Mouse (Mus musculus) brown adipose tissue, adult 24 weeks (tissue): ENCODE measurements around the gene Bcl7a. TPM values are rescaled to one million over a fixed set of nuclear protein-coding genes. Genes with fewer than 3 reads are reported as not detected.

Source experiments
- H3K27ac ChIP-seq: fragments of 200-500 bp; replicated peaks from 2 replicates; pipeline ENCODE4 v1.5.1; 2012; ENCODE audit warnings: low read depth, mild to moderate bottlenecking, low read length
- H3K4me1 ChIP-seq: fragments of 200-500 bp; 2 replicates; pipeline ENCODE4 v1.6.1; 2012; ENCODE audit warnings: low read length, mixed read lengths; ENCODE audit not compliant: control insufficient read depth, insufficient read depth, insufficient read length
- H3K4me3 ChIP-seq: fragments of 200-500 bp; 2 replicates; pipeline ENCODE4 v1.5.1; 2012; ENCODE audit warnings: low read depth, mild to moderate bottlenecking, low read length, moderate library complexity; ENCODE audit not compliant: insufficient read depth
- polyA plus RNA-seq: library from polyadenylated mRNA; stranded (reverse); fragments of >200 nt; gene quantifications from 2 replicates; pipeline ENCODE4 v1.2.4, GENCODE M21; 2012; ENCODE audit not compliant: missing spikeins, insufficient read depth, insufficient read length

The Bcl7a gene
- polyA plus RNA-seq, 1 experiment: 9.8 TPM

- Histone ChIP-seq H3K27ac (peak overlapping the region; percentile 86), H3K4me1 (peaks cover 39% of the 10 kb centered on the region), H3K4me3 (no peak overlapping the region)
Measured at GRCm38 (mm10) chr5:123412193-123412592, 68.6 kb downstream of the Bcl7a start.

GRCm38 (mm10) chr5:123413866-123414363 lies 70.3 kb downstream of the Bcl7a start:
- Histone ChIP-seq H3K4me3 (no peak overlapping the region), H3K4me1 (peaks cover 34% of the 10 kb centered on the region), H3K27ac (no peak overlapping the region)

- Histone ChIP-seq H3K27ac (no peak overlapping the region), H3K4me3 (no peak overlapping the region), H3K4me1 (peaks cover 34% of the 10 kb centered on the region)
Measured at GRCm38 (mm10) chr5:123416149-123416548, 72.5 kb downstream of the Bcl7a start.

- Histone ChIP-seq H3K27ac (no peak overlapping the region), H3K4me1 (peaks cover 32% of the 10 kb centered on the region), H3K4me3 (no peak overlapping the region)
Measured at GRCm38 (mm10) chr5:123416566-123417518, 73.2 kb downstream of the Bcl7a start.

GRCm38 (mm10) chr5:123423885-123424284 lies 80.3 kb downstream of the Bcl7a start:
- H3K4me3 ChIP-seq: no peak overlapping the region
- H3K27ac ChIP-seq: no peak overlapping the region
- H3K4me1 ChIP-seq: peaks cover 3% of the 10 kb centered on the region; the same call in 1 of the 2 replicates

Other genes with a start within 250 kb of the Bcl7a start
- 0.48 and 0.67 TPM in 2 replicates for gene Rhof, start 211.1 kb upstream of the Bcl7a start, polyA plus RNA-seq
- 5.4 and 8.3 TPM in 2 replicates for gene Setd1b, start 201.6 kb upstream of the Bcl7a start, polyA plus RNA-seq
- 18.4 and 19.5 TPM in 2 replicates for gene Psmd9, start 174.4 kb upstream of the Bcl7a start, polyA plus RNA-seq
- gene Hpd, start 161.1 kb upstream of the Bcl7a start, polyA plus RNA-seq: 1.7 TPM in 2 replicates
- gene Wdr66, start 91.7 kb upstream of the Bcl7a start, polyA plus RNA-seq: 0.24 and 0.54 TPM in 2 replicates
- gene Mlxip, start 51.0 kb downstream of the Bcl7a start, polyA plus RNA-seq: 7.8 and 8.2 TPM in 2 replicates
- not detected in 2 replicates for gene Lrrc43, start 145.5 kb downstream of the Bcl7a start, polyA plus RNA-seq
- not detected in 2 replicates for gene Il31, start 145.7 kb downstream of the Bcl7a start, polyA plus RNA-seq
- gene B3gnt4, start 166.6 kb downstream of the Bcl7a start, polyA plus RNA-seq: 0.79 TPM in 1 of 2 replicates, not detected in the other
- gene Diablo, start 180.3 kb downstream of the Bcl7a start, polyA plus RNA-seq: 58.4 and 76.8 TPM in 2 replicates
- not detected in 2 replicates for gene Gm49027, start 181.7 kb downstream of the Bcl7a start, polyA plus RNA-seq
- gene Vps33a, start 229.2 kb downstream of the Bcl7a start, polyA plus RNA-seq: 23.0 and 31.5 TPM in 2 replicates